Mouse (Mus musculus) neural tube, embryonic 15.5 days (tissue): ENCODE results near the gene Acbd4. TPM values are rescaled to one million over a fixed set of nuclear protein-coding genes. Genes with fewer than 3 reads are reported as not detected.

ENCODE experiments used
- ATAC-seq: fragments of 200-750 bp; cut with Nextera tagmentation; 2 replicates; pipeline ENCODE4 v1.8.0; 2017; ENCODE audit warnings: mild to moderate bottlenecking, moderate TSS enrichment, moderate library complexity; ENCODE audit not compliant: low FRiP score
- H3K27ac ChIP-seq: fragments of 300-500 bp; sonication (generic); replicated peaks from 2 replicates; pipeline ENCODE4 v1.5.1; 2015; ENCODE audit warnings: mild to moderate bottlenecking, inconsistent platforms
- H3K27me3 ChIP-seq: fragments of 300-500 bp; sonication (generic); replicated peaks from 2 replicates; pipeline ENCODE4 v1.6.1; 2015; ENCODE audit warnings: inconsistent platforms
- H3K36me3 ChIP-seq: fragments of 300-500 bp; sonication (generic); 2 replicates; pipeline ENCODE4 v1.6.1; 2015; ENCODE audit warnings: inconsistent platforms
- H3K4me1 ChIP-seq: fragments of 300-500 bp; sonication (generic); 2 replicates; pipeline ENCODE4 v1.6.1; 2015; ENCODE audit warnings: inconsistent platforms
- H3K4me2 ChIP-seq: fragments of 300-500 bp; sonication (generic); 2 replicates; pipeline ENCODE4 v1.6.1; 2015; ENCODE audit warnings: inconsistent platforms, mild to moderate bottlenecking, moderate library complexity
- H3K4me3 ChIP-seq: fragments of 300-500 bp; sonication (generic); replicated peaks from 2 replicates; pipeline ENCODE4 v1.5.1; 2015; ENCODE audit warnings: mild to moderate bottlenecking, inconsistent platforms
- H3K9ac ChIP-seq: fragments of 300-500 bp; sonication (generic); replicated peaks from 2 replicates; pipeline ENCODE4 v1.6.1; 2015; ENCODE audit warnings: mild to moderate bottlenecking, inconsistent platforms
- H3K9me3 ChIP-seq: fragments of 300-500 bp; sonication (generic); replicated peaks from 2 replicates; pipeline ENCODE4 v1.6.1; 2016; ENCODE audit warnings: inconsistent platforms
- WGBS: fragments of 180-500 bp; shearing (Covaris S2); methylation state at CpG from one replicate; pipeline ENCODE4 v1.1.7; 2015; ENCODE audit warnings: mixed read lengths; 5-methylcytosine and 5-hydroxymethylcytosine counted together
- polyA plus RNA-seq: library from polyadenylated mRNA; unstranded; fragments of >200 nt; fragmentation: Nextera tagmentation; extraction: Ambion mirVana; gene quantifications from 2 replicates; pipeline ENCODE4 v1.2.1, GENCODE M21; 2015

Acbd4 gene
- polyA plus RNA-seq, 1 experiment from 2014 or later, result 10.4 TPM

GRCm38 (mm10) chr11:103136039-103136577 is 34.6 kb downstream of the Acbd4 start:
- 93% methylated on average over 8 of the region's 8 CpGs for WGBS
- no peaks in the 10 kb centered on the region for H3K9me3 ChIP-seq
- H3K27ac ChIP-seq, result no peak overlapping the region
- no peak overlapping the region for H3K9ac ChIP-seq
- peaks cover 46% of the 10 kb centered on the region for H3K4me1 ChIP-seq
- H3K4me2 ChIP-seq, result peak overlapping the region; percentile 57; the same call in 1 of the 2 replicates
- H3K36me3 ChIP-seq, result peaks cover 18% of the 10 kb centered on the region
- no peak for ATAC-seq
- H3K4me3 ChIP-seq, result no peak overlapping the region
- no peaks in the 10 kb centered on the region for H3K27me3 ChIP-seq

GRCm38 (mm10) chr11:103139951-103140762 is 38.7 kb downstream of the Acbd4 start:
- ATAC-seq, result no peak
- Histone ChIP-seq H3K4me1 (peaks cover 42% of the 10 kb centered on the region), H3K4me2 (no peak overlapping the region), H3K27me3 (no peaks in the 10 kb centered on the region), H3K27ac (peak overlapping the region; percentile 94), H3K9ac (no peak overlapping the region), H3K4me3 (no peak overlapping the region), H3K9me3 (no peaks in the 10 kb centered on the region), H3K36me3 (peaks cover 18% of the 10 kb centered on the region)
- 90% methylated on average over 14 of the region's 14 CpGs for WGBS

- H3K9ac ChIP-seq, result no peak overlapping the region
- 61% methylated on average over 6 of the region's 6 CpGs for WGBS
- no peak for ATAC-seq
These were observed 39.2 kb downstream of the Acbd4 start for GRCm38 (mm10) chr11:103140763-103141100.

GRCm38 (mm10) chr11:103141101-103141943 is 39.8 kb downstream of the Acbd4 start:
- peaks cover 18% of the 10 kb centered on the region for H3K36me3 ChIP-seq
- H3K27ac ChIP-seq, result peak overlapping the region; percentile 94
- H3K27me3 ChIP-seq, result no peaks in the 10 kb centered on the region
- 47% methylated on average over 11 of the region's 11 CpGs for WGBS
- H3K9me3 ChIP-seq, result no peaks in the 10 kb centered on the region
- no peak overlapping the region for H3K9ac ChIP-seq
- H3K4me2 ChIP-seq, result peak overlapping the region; percentile 60
- ATAC-seq, result no peak
- H3K4me1 ChIP-seq, result peaks cover 32% of the 10 kb centered on the region
- no peak overlapping the region for H3K4me3 ChIP-seq

More at GRCm38 (mm10) chr11:103140763-103141100, 39.2 kb downstream of the Acbd4 start:
- peaks cover 18% of the 10 kb centered on the region for H3K36me3 ChIP-seq
- peaks cover 36% of the 10 kb centered on the region for H3K4me1 ChIP-seq
- H3K27ac ChIP-seq, result peak overlapping the region; percentile 94
- no peaks in the 10 kb centered on the region for H3K27me3 ChIP-seq
- H3K4me2 ChIP-seq, result no peak overlapping the region
- H3K9me3 ChIP-seq, result no peaks in the 10 kb centered on the region
- H3K4me3 ChIP-seq, result no peak overlapping the region

GRCm38 (mm10) chr11:103141944-103142255 is 40.4 kb downstream of the Acbd4 start:
- H3K4me3 ChIP-seq, result no peak overlapping the region
- ATAC-seq, result 0 out of 2 replicates have a peak, but pooled peaks have one; percentile 9
- H3K9me3 ChIP-seq, result no peaks in the 10 kb centered on the region

GRCm38 (mm10) chr11:103142441-103143182 is 41.1 kb downstream of the Acbd4 start:
- H3K9ac ChIP-seq, result peak overlapping the region; percentile 51
- H3K27ac ChIP-seq, result peak overlapping the region; percentile 94
- peaks cover 32% of the 10 kb centered on the region for H3K4me1 ChIP-seq
- peak; percentile 94 for ATAC-seq
- no peaks in the 10 kb centered on the region for H3K9me3 ChIP-seq
- H3K36me3 ChIP-seq, result peaks cover 18% of the 10 kb centered on the region
- 28% methylated on average over 7 of the region's 8 CpGs for WGBS
- H3K27me3 ChIP-seq, result no peaks in the 10 kb centered on the region
- H3K4me2 ChIP-seq, result peak overlapping the region; percentile 60
- peak overlapping the region; percentile 35 for H3K4me3 ChIP-seq

More at GRCm38 (mm10) chr11:103141944-103142255, 40.4 kb downstream of the Acbd4 start:
- Histone ChIP-seq H3K27me3 (no peaks in the 10 kb centered on the region), H3K4me2 (peak overlapping the region; percentile 60), H3K27ac (peak overlapping the region; percentile 94), H3K4me1 (peaks cover 32% of the 10 kb centered on the region), H3K9ac (no peak overlapping the region), H3K36me3 (peaks cover 18% of the 10 kb centered on the region)
- WGBS, result 45% methylated on average over 1 of the region's 1 CpGs

- H3K36me3 ChIP-seq, result peaks cover 3% of the 10 kb centered on the region; the same call in 1 of the 2 replicates
- H3K4me3 ChIP-seq, result no peak overlapping the region
- H3K27ac ChIP-seq, result no peak overlapping the region; the same call in 1 of the 2 replicates
- ATAC-seq, result no peak
- H3K4me2 ChIP-seq, result no peak overlapping the region
- H3K4me1 ChIP-seq, result peaks cover 32% of the 10 kb centered on the region
- H3K27me3 ChIP-seq, result no peaks in the 10 kb centered on the region
- no peak overlapping the region for H3K9ac ChIP-seq
- H3K9me3 ChIP-seq, result no peaks in the 10 kb centered on the region
- WGBS, result 42% methylated on average over 12 of the region's 12 CpGs
These were observed 43.1 kb downstream of the Acbd4 start for GRCm38 (mm10) chr11:103144309-103145285.

GRCm38 (mm10) chr11:103146386-103146785 is 44.9 kb downstream of the Acbd4 start:
- H3K4me1 ChIP-seq, result peaks cover 25% of the 10 kb centered on the region
- H3K4me3 ChIP-seq, result no peak overlapping the region
- 88% methylated on average over 4 of the region's 4 CpGs for WGBS
- no peak overlapping the region for H3K9ac ChIP-seq
- H3K27ac ChIP-seq, result no peak overlapping the region
- no peak for ATAC-seq
- H3K4me2 ChIP-seq, result no peak overlapping the region
- H3K27me3 ChIP-seq, result no peaks in the 10 kb centered on the region
- H3K9me3 ChIP-seq, result no peaks in the 10 kb centered on the region
- no peaks in the 10 kb centered on the region for H3K36me3 ChIP-seq

- no peak overlapping the region for H3K4me2 ChIP-seq
- 70% methylated on average over 4 of the region's 4 CpGs for WGBS
These were observed 46.3 kb downstream of the Acbd4 start for GRCm38 (mm10) chr11:103147766-103148165.

GRCm38 (mm10) chr11:103149771-103150170 is 48.3 kb downstream of the Acbd4 start:
- no peaks in the 10 kb centered on the region for H3K36me3 ChIP-seq
- WGBS, result 97% methylated on average over 4 of the region's 4 CpGs
- 0 out of 2 replicates have a peak, but pooled peaks cover 6% of the 10 kb centered on the region for H3K4me1 ChIP-seq
- no peak overlapping the region for H3K4me3 ChIP-seq
- ATAC-seq, result no peak
- no peaks in the 10 kb centered on the region for H3K27me3 ChIP-seq
- no peak overlapping the region for H3K4me2 ChIP-seq
- H3K9me3 ChIP-seq, result no peaks in the 10 kb centered on the region
- no peak overlapping the region for H3K27ac ChIP-seq
- H3K9ac ChIP-seq, result no peak overlapping the region

More at GRCm38 (mm10) chr11:103147766-103148165, 46.3 kb downstream of the Acbd4 start:
- H3K27ac ChIP-seq, result no peak overlapping the region
- no peaks in the 10 kb centered on the region for H3K36me3 ChIP-seq
- H3K27me3 ChIP-seq, result no peaks in the 10 kb centered on the region
- H3K4me1 ChIP-seq, result peaks cover 12% of the 10 kb centered on the region
- H3K4me3 ChIP-seq, result no peak overlapping the region
- H3K9me3 ChIP-seq, result no peaks in the 10 kb centered on the region
- no peak for ATAC-seq
- H3K9ac ChIP-seq, result no peak overlapping the region
